Mouse (Mus musculus) gastrocnemius, postnatal 4 days (tissue): ENCODE data around the gene Polr1c. TPM values are rescaled to one million over a fixed set of nuclear protein-coding genes. Genes with fewer than 3 reads are reported as not detected.

Experiments
- DNase-seq, 2 experiments: peaks; one replicate each; pipeline ENCODE4 v3.0.0; 2021 to 2022; ENCODE audit warnings: low spot score in 2 of 2, mixed read lengths in 2 of 2
- long read RNA-seq, 2 experiments: library from polyadenylated mRNA; stranded (forward); transcript quantifications; one replicate each; pipeline ENCODE4 v2.0.0; 2021
- total RNA-seq, 2 experiments: library from RNA; stranded (reverse); gene quantifications; 2 replicates each; pipeline ENCODE4 v1.2.3; 2021

Polr1c gene
- total RNA-seq, result 10 to 100 TPM; 35.1 to 35.6 TPM
- long read RNA-seq, experiment 1, transcript Polr1c-201 (9 exons, 1,314 nt), result major isoform, 15 of 22 reads
- long read RNA-seq, experiment 1, partial matches to known transcripts, result 3 of 22 reads
- long read RNA-seq, experiment 1, other reads (novel, unspliced or antisense), result 4 of 22 reads
- long read RNA-seq, experiment 2, transcript Polr1c-201 (9 exons, 1,314 nt), result major isoform, 16 of 20 reads
- long read RNA-seq, experiment 2, partial matches to known transcripts, result 2 of 20 reads
- long read RNA-seq, experiment 2, other reads (novel, unspliced or antisense), result 2 of 20 reads

DNA sequence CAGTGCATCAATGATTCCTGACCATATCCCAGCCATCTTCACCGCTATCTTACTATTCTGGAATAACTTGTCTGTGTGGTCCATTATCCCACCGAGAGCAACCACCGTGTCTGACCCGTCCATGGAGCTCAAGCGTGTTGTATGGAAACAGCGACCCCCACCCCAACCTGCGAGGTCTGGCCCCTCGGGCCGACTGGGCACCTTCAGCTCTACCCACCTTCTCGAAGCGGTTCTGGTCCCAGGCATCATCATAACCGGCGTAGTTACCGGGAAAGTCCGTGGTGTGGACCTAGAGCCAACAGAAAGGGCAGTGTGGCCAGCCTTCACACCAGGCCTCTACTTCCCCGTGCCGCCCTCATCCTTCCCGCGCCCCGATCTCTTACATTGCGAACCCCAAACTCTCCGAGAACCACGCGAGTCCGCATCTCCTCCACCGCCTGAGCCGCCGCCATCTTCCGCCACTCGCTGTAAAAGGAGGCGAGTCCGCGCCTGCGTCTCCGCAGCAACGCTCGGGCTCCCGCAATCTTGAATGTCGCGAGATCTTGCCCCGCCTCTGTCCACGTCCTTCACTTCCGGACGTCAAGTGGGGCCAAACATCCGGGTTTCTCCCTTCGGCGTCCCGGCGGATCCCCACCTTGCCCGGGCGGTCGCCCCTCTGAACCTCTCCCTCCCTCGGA lies at the start of gene Polr1c, which contains the start of gene Yipf3:
Gene Polr1c (minus strand): TSS at position 543 of the 677 bp plus-strand sequence.
Gene Yipf3 (plus strand): TSS at position 569 of the 677 bp plus-strand sequence.
- peak; percentile 87 to 96 for DNase-seq

DNA sequence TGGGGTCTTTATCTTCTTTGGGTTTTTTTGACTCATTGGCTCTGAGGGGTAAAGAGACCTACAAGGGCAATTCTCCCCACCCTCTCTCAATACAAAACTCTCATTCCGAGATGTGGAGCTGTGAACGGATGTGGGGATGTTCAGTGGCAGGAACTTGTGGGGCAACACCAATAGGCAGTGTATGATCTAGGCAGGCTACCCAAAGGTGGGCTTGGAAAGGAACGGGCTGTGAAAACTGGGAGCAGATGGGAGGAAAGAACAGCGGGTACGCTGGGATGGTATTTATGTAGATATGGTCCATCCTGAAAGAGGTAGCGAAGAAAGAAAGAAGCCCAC lies 49.1 kb upstream of the Polr1c start:
- DNase-seq, result no peak

DNA sequence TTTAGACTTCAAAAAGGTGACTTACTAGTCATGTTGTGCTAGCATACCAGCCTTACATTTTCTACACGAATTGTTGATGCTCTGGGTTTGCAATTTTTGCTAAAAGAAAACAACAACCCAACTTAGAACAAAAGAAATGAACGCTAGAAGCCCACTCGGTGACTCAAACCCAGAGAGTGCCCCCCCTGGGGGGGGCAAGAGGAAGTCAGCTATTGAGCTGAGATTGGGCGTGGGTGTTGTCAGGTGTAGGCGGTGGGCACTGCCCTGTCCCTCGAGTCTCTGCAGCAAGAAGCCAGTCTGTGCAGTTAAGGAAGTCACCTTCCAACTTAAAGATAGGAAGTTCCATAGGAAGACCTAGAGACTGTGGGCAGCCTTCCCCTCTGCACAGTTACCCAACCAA lies 48.7 kb upstream of the Polr1c start:
- peak in 1 of 2 experiments; percentile 11 for DNase-seq

DNA sequence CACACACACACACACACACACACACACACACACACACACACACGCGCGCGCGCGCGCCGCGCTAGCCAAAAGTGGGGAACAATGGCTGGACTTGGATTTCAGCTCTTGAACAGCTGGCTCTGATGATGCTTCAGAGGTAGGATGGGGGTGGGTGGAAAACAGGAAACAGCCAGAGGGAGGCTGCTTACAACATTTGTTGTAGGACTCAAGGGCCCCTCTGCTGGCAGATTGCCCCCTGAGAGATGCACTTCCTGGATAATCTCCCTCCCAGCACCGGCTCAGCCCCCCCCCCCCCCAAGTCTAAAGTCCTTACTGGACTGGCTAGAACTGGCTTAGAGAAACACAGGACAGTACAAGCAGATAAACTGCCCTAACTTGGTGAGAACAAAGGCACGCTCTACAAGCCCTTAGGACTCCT lies 39.8 kb upstream of the Polr1c start:
- peak; percentile 49 to 80 for DNase-seq

DNA sequence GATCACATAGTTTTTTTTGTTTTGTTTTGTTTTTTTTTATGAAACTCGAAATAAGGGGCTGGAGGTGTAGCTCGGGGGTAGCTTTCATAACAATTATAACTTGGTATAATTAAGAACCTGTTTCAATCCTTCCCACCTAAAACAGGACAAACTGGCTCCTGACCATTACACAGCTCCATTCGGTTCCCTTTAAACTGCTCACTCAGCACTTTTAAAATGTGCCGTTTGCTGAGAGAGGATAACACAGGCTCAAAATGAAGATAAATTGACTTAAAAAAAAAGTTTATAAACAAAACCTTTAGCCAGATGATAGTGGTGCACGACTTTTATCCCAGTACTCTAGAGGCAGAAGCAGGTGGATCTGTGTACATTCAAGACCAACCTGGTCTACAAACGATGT lies 37.6 kb upstream of the Polr1c start:
- no peak for DNase-seq

DNA sequence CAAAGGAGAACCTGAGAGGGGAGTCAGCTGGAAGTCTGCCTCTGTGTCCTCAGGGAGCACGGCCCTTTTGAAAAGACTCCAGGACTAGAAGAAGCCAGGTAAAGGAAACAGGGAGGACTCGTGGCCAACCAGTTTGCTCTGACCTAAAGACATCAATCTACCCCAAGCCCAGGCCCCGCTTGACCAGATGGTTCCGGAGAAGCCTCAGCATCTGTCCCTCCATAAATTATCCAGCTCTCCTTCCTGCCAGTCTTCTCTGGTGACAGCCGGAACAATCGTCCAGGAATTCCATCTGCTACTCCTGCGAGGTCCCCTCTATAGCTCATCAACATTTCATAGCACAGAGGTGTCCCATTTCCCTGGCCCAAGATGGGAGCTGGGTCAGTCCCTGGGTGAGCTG lies 36.8 kb upstream of the Polr1c start:
- peak in 1 of 2 experiments; percentile 14 for DNase-seq

DNA sequence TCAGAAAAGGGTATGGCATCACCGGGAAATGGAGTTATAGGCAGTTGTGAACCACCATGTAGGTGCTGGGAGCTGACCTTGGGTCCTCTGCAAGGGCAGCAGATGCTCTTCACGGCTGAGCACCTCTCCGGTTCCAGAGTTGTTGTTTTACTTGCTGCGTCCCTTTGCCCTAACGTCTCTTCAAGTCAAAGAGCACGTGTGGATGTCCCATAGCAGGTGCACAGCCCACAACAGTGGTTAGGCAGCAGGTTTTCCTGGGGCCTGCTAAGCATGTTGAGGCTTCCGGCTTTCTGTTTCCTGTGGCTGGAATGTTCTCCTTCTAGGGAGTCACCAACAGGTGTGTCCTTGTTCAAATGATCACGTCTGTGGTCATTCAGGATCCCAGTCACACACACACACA lies 36.1 kb upstream of the Polr1c start:
- peak in 1 of 2 experiments; percentile 8 for DNase-seq

DNA sequence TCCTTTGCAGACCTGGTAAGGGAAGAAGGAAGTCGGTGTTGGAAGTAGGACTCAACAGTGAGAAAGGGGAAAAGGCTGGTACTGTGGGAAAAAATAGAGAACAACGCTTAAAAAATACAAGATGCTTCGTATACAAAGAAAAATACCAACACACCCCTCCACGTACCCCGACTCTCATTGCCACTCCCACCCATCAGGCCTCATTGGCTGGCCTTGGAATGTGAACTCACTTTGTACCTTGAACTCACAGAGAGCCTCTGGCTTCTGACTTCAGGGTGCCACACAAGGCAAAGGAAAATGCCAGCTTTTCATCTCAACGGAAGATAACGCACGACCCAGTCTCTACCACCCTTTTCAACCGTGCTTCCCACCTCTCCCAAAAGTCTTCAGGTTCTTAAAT lies 35.3 kb upstream of the Polr1c start:
- DNase-seq, result no peak

DNA sequence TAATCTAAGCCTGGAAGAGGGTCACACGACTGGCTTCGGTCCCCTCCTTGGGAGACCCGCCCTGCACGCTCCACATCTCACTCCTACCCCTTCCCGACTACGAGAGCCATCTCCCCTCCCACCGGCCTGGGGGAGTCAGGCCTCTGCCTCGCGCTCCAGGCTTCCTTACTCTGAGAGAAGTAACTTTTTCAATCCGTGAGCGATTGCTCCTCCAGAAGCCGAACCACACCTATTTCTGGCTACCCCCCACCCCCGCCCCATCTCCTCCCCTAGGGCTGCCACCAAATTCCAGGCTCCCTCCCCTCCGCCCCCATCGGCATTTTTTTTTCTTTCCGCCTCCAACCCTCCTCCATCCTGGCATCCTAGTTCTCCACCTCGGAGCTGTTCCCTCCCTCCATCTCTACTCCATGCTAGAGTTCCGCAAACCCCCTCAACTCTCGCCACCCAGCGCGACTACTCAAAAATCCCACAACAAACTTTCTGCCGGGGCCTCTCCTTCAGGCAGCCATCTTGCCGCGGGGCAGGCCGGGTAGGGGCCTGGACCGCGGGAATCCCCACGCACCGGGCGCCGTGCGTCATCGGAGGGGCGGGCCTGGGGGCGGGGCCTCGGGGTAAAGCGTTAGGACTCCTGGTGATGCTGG lies 34.7 kb upstream of the Polr1c start, which contains the start of gene Tjap1:
Gene Tjap1 (minus strand): TSS at position 544 of the 641 bp plus-strand sequence.
- peak; percentile 84 to 88 for DNase-seq

DNA sequence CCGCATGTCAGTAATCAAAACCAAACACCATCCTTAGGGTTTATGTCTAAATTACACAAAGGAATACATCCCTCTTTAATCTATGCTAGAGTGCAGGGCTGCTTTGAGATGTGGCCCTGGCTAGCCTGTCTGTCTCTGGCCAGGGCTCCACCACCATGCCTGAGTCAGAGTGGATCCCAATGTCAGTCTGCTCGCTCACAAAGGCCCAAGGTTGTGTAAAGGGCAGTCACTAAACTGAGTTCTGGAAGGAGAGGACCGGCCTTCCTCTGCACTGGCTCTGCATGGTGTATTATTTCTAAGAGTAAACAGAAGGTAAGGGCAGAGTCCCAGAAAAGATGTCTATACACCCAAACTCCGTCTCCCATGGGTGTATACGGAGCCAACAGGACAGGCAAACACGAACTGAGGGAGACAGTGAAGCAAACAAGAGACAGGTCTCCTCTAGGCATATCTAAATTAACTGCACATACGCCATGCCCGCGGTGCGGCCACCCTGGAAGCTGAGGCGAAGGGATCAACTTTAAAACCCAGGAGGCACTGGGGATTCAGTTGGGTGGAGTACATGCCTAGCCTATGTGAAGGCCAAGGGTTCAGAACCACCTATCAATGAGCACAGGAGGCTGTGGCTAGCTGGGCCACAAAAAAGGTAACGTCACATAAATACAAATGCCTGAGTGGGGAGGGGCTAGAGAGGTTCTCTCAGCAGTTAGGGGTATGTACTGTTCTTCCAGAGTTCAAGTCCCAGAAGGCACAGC lies 30.3 kb upstream of the Polr1c start:
- DNase-seq, result no peak

DNA sequence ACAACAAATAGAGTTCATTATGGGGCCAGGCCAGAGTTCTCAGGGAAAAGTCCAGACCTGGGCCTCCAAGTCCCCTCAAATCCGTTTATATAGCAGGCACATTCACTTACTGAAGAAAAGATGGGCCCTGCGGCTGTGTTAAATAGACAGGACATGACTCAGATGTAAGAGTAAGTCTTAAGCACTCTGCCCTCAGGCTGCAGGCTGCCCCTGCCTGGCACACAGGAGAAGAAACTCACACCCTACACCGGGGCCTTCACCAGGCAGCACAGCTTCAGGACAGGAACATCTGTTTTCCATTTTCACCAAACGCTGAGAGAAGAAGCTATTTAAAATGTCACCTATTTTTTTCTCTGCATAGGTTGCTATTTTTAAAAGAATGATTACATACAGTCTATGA lies 29.7 kb upstream of the Polr1c start:
- no peak for DNase-seq

DNA sequence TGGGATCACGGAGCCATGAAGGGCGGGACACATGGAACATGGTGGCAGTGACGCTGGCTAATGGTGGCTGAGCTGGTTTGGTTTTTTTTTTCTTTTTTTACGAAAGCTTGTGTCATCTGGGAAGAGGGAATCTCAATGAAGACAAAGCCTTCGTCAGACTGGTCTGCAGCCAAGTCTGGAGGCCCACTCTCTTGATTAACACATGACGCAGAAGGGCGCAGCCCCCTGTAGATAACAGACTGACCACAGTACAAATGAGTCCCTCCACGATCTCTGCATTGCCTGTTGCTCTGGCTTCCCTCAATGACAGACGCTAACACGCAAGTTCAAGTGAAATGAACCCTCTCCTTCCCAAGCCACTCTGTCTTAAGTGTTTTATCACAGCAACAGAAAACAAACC lies 27.7 kb upstream of the Polr1c start:
- DNase-seq, result no peak

DNA sequence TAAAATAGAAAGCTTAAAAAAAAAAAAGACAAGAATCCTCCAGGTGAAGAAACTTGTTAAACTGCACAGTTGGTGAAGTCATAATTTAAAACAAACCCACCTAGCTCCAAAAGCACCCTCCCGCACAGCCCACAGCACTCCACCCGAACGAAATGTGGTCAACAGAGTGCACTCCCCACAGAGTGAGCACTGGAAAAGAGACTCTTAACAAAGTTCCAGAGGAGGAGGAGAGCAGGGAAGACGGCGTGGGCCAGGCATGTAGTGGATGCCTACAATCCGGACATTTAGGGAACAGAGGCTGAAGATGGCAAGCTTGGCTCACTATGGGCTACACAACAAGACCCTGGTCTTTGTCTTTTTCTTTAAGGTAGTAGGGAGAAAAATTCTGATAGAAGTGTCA lies 27.2 kb upstream of the Polr1c start:
- DNase-seq, result no peak

DNA sequence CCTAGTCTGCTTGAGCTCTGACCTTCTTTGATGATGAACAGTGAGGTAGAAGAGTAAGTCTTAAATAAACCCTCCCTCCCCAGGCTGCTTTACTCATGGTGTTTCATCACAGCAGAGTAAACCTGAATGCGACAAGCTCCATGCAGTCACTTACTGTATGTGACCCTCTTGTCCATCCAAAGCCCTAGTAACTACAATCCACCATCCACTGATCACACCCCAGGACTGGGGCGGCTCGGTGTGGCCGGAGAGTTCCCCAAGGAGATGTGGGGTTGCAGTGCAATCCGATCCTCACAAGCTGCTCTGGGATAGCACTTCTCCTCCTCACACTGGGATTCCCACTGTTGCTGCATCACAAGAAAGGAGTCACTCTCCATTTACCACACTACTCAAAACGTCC lies 26.6 kb upstream of the Polr1c start:
- no peak for DNase-seq

DNA sequence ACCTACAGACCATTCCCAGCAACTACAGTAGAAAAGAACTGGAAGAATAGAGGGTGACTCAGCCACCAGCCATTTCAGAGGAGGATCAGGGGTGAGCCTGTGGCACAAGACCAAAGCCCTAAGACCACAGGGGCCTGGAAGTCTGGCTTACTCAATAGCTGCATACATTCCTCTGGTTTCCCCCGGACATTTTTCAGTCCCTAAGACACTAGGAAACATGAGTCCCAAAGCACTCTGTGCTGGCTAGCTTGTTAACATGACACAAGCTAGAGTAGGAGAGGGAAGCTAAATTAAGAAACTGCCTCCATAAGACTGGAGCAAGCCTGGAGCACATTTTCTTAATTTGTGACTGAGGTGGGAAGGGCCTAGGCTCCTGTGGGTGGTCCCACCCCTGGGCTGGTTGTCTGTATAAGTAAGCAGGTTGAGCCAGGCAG lies 26.0 kb upstream of the Polr1c start:
- DNase-seq, result no peak

DNA sequence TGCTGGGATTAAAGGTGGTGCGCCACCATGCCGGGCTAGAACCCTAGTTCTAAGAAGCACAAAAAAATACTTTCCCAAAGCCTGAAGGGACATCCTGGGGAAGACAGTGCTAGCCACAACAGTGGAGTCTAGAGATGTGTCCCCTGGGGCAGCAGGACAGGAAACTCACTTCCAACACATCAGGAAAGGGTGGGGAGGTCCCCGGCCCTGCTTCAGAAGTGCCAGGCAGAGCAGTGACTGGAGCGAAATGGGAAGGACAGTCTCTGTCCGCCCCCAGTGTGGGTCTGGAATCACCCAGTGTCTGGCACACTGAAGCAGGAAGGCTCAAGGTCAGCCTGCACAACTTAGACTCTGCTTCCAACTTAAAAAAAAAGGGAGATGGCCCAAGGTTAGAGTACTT lies 24.8 kb upstream of the Polr1c start:
- no peak for DNase-seq

DNA sequence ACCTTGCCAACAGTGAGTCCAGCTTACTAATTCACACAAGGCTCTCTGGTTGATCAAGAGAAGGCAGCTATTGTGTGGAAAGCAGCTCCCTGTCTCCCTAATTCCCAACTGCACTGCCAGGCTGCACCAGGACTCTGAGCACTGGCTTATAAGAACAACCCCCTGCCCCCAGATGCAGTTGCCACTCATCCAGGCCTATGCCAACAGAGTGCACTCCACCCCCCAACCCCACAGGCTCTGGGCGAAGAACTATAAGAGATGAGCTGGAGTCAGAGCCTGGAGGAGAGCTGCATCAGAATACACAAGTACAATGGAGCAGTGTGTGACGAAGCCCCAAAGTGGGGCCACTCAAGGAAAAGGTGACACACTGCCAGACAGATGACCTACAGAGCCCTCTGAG lies 24.2 kb upstream of the Polr1c start:
- DNase-seq, result no peak

DNA sequence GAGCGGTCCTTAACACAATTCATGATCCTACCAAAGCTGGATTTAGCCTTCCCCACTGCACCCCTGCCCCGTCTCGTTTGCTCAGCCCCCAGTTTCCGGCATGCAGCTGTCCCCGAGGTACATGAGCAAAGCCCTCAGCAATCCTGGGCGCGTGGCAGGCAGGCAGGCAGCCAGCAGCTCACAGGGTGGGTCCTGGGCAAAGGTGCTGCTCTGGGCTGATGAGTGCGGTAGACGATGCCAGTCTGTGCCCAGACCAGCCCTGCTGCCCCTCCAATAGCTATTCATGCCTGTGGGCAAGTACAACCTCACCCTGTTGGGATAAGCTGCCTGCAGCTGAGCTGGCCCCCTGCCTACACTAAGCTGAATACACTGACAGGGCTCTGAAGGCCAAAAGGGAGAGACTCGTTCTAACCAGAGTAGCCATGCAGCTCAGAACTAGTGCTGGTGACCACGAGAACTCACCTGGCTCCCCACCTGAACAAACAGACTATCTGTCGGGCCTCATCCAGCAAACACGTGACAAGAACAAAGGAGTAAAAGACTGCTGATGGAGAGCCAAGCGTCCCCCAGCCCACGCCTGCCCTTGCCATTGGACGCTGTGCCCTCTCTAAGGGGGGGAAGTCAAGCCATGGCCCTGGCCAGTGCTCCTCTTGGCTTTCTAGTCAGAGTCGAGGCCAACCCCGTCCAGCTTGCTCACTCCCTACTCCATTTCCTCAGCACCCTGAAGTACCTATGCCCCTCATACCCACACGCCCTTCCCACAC lies 22.1 kb upstream of the Polr1c start:
- DNase-seq, result peak in 1 of 2 experiments; percentile 60

DNA sequence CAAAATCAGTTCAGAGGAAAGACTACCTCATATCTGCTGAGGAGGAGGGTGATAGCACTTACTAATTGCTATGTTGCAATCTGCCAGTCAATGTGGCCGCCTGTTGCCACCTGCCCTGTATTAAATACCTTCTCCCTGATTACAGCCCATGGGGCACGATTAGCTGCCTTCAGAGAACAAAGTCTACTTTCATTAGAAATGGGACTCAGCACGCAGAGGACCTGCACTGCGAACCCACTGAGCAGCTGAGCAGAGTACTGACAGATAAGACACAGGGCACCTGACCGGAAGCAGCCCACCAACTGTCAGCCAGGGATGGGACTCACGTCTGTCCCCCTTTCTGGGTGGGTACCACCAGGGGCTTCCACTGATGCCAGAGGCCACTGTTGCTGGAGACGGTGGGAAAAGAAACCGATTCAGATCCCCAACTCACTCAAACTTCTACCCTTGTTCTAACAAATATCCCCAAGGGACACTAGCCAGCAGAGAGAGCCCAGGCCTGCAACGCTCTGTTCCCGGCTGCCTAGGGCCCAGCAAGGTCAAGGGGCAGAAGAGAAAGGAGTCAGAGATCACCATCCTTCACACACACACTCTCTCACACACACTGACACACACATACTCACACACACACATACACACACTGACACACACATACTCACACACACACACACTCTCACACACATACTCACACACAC lies 20.3 kb upstream of the Polr1c start:
- DNase-seq, result no peak

DNA sequence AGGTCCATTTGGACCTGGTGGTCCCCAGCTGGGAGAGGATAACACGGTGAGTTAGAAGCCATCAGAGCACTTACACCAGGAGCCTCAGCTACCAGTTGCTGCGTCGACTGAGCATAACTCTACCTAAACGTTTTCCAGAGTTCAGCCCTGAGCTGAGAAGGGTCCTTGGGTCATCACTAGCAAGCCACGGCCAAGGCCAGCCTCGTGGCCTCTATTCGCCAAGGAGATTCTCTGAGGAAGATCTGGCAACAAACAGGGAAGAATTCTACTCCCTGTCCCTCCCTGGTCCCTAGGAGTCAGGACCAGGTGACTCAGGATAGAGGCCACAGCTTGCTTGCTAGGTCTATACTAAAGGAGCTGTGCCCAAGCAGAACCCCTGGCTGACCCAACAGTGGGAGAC lies 19.7 kb upstream of the Polr1c start:
- no peak for DNase-seq
